In the genomic region with DNA sequence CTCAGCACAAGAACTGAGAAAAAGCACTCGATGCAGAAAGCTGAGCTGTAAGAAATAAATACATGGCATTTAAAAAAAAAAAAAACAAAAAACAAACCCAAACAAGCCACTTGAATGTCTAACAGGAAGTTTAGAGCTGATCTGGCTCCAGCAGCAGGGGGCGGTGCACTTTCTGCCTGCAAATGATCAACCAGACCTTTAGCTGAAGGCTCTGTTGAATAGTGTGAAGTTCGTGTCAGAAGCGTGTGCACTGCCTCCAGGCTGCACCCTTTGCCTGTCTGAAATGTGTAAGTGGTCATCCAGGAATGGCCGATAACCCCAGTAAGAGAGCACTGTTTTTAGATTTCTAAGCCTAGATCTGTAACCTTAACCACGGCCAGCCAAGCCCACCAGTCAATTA, we compare ENCODE assay signal across 11 mouse cellular contexts. TPM values are rescaled to one million over a fixed set of nuclear protein-coding genes. Genes with fewer than 3 reads are reported as not detected.
DNase-seq lines count a peak whose midpoint lies in the region; ATAC-seq and TF ChIP-seq lines count a peak whose summit lies in the region.
"Had no signal": no experiment of that assay in that cellular context is flagged by ENCODE, and none has a peak within 500 bp of the region (broad histone marks: within the 10 kb centered on the region; RNA-seq: fewer than 3 reads in every experiment).

No protein-coding gene starts in this region.

- H3K4me3 ChIP-seq in heart, embryonic 12.5 days = peak overlapping the region; percentile 6; the same call in 1 of the 2 replicates
- H3K4me3 ChIP-seq in G1E (ENCODE audit: low read depth, low read length) = peak overlapping the region; percentile 91; the same call in 1 of the 2 replicates
- no peak overlapping the region for H3K4me3 ChIP-seq in kidney, adult 2 months (ENCODE audit: insufficient read depth, low read depth, low read length)
- peak overlapping the region; percentile 20; the same call in 1 of the 2 replicates for H3K4me3 ChIP-seq in liver, embryonic 13.5 days (replicated peaks)
- H3K4me3 ChIP-seq: forebrain, embryonic 13.5 days; neural tube, embryonic 15.5 days had no signal

- H3K9ac ChIP-seq in heart, embryonic 12.5 days = no peak overlapping the region
- H3K9ac ChIP-seq in liver, embryonic 13.5 days = peak overlapping the region; percentile 55
- H3K9ac ChIP-seq: forebrain, embryonic 13.5 days; neural tube, embryonic 15.5 days had no signal

- peak overlapping the region; percentile 19 for H3K4me2 ChIP-seq in heart, embryonic 12.5 days
- H3K4me2 ChIP-seq in liver, embryonic 13.5 days = peak overlapping the region; percentile 93
- H3K4me2 ChIP-seq: forebrain, embryonic 13.5 days; neural tube, embryonic 15.5 days had no signal

- 42% methylated on average over 6 of the region's 6 CpGs for WGBS in heart, embryonic 12.5 days
- 18% methylated on average over 6 of the region's 6 CpGs for WGBS in kidney, adult 2 months
- 59% methylated on average over 6 of the region's 6 CpGs for WGBS in liver, embryonic 13.5 days (ENCODE audit: insufficient replicate concordance)

- no peaks in the 10 kb centered on the region for H3K9me3 ChIP-seq in heart, embryonic 12.5 days (replicated peaks)
- H3K9me3 ChIP-seq in G1E (replicated peaks) = no peaks in the 10 kb centered on the region
- H3K9me3 ChIP-seq in liver, embryonic 13.5 days (replicated peaks) = no peaks in the 10 kb centered on the region
- H3K9me3 ChIP-seq: forebrain, embryonic 13.5 days; neural tube, embryonic 15.5 days had no signal

- no peaks in the 10 kb centered on the region for H3K27me3 ChIP-seq in heart, embryonic 12.5 days (replicated peaks)
- no peaks in the 10 kb centered on the region for H3K27me3 ChIP-seq in G1E (ENCODE audit: insufficient read depth, low read length)
- H3K27me3 ChIP-seq in kidney, adult 2 months (replicated peaks; ENCODE audit: control insufficient read depth, insufficient read depth, low read length) = no peaks in the 10 kb centered on the region
- no peaks in the 10 kb centered on the region for H3K27me3 ChIP-seq in liver, embryonic 13.5 days
- H3K27me3 ChIP-seq: forebrain, embryonic 13.5 days; neural tube, embryonic 15.5 days had no signal

- peaks cover 76% of the 10 kb centered on the region for H3K36me3 ChIP-seq in heart, embryonic 12.5 days
- H3K36me3 ChIP-seq in G1E (replicated peaks) = peaks cover 96% of the 10 kb centered on the region
- H3K36me3 ChIP-seq in kidney, adult 2 months (ENCODE audit: control insufficient read depth, insufficient read depth, low read length) = peaks cover 11% of the 10 kb centered on the region
- peaks cover 91% of the 10 kb centered on the region for H3K36me3 ChIP-seq in liver, embryonic 13.5 days

- DNase-seq in heart, adult 11 months = no peak
- DNase-seq in G1E (ENCODE audit: low spot score) = no peak
- DNase-seq in kidney, adult 2 months = peak; percentile 88
- no peak for DNase-seq in liver, embryonic 13.5 days
- DNase-seq in natural killer cell, adult 2 months (ENCODE audit: low spot score in 2 of 2) = no peak
- DNase-seq in gastrocnemius, postnatal 14 days = no peak
- DNase-seq in spleen, adult 12 weeks (ENCODE audit: low spot score) = no peak
- DNase-seq: B cell, adult 2 months had no signal

- peak overlapping the region; percentile 82 for H3K27ac ChIP-seq in heart, embryonic 12.5 days (ENCODE audit: poor library complexity, severe bottlenecking)
- H3K27ac ChIP-seq in kidney, adult 2 months (ENCODE audit: insufficient read depth, low read depth, low read length) = peak overlapping the region; percentile 59
- peak overlapping the region; percentile 79 for H3K27ac ChIP-seq in liver, embryonic 13.5 days
- H3K27ac ChIP-seq: forebrain, embryonic 13.5 days; neural tube, embryonic 15.5 days had no signal

- peaks cover 47% of the 10 kb centered on the region for H3K4me1 ChIP-seq in heart, embryonic 12.5 days (replicated peaks)
- peaks cover 83% of the 10 kb centered on the region for H3K4me1 ChIP-seq in G1E (ENCODE audit: insufficient read depth, low read depth, low read length)
- peaks cover 20% of the 10 kb centered on the region for H3K4me1 ChIP-seq in kidney, adult 2 months (ENCODE audit: control insufficient read depth, insufficient read depth, low read length)
- H3K4me1 ChIP-seq in liver, embryonic 13.5 days (replicated peaks) = peaks cover 72% of the 10 kb centered on the region

- ATAC-seq in heart, embryonic 12.5 days (ENCODE audit: insufficient number of reproducible peaks, low FRiP score) = no peak
- no peak for ATAC-seq in G1E (ENCODE audit: extremely low read depth, insufficient number of reproducible peaks, low FRiP score, poor library complexity, severe bottlenecking)
- ATAC-seq in liver, embryonic 13.5 days (ENCODE audit: low read depth) = no peak
- ATAC-seq: forebrain, embryonic 13.5 days had no signal

- intact Hi-C loops in gastrocnemius, postnatal 14 days (cut with DNase I; ENCODE audit: low total_unique reads) = no loop called here

- TF ChIP-seq POLR2A in kidney, adult 2 months (IDR thresholded peaks at IDR 0.05; ENCODE audit: low read depth, low read length) = no peak

- no peak for TF ChIP-seq CTCF in G1E (IDR thresholded peaks at IDR 0.05; ENCODE audit: low read depth, low read length)
- peak; percentile 55 for TF ChIP-seq CTCF in kidney, adult 2 months (conservative IDR thresholded peaks at IDR 0.05; ENCODE audit: insufficient read depth, insufficient read length, low read depth, low read length)

RNA-seq across cellular contexts. Expression of gene Prkab1, which starts 5.5 kb away (rescaled TPM):
- polyA plus RNA-seq in heart, embryonic 12.5 days (2016; fragmentation: Nextera tagmentation; extraction: Ambion mirVana) = 52.2 and 54.9 TPM in 2 replicates
- total RNA-seq in G1E (2014; fragmentation: Nextera tagmentation) (344 and 374 TPM in 2 replicates), G1E (2017) (221 and 232 TPM in 2 replicates)
- 454 and 477 TPM in 2 replicates for polyA plus RNA-seq in G1E (2012)
- 89.2 and 97.9 TPM in 2 replicates for polyA plus RNA-seq in kidney, adult 2 months (2012; rRNA removed)
- polyA plus RNA-seq in liver, embryonic 13.5 days (2015; fragmentation: Nextera tagmentation; extraction: Ambion mirVana) = 76.1 and 81.9 TPM in 2 replicates
- total RNA-seq in gastrocnemius, postnatal 14 days (2021) = 10 to 100 TPM; 13.1 to 14.1 TPM
